Mouse (Mus musculus): ENCODE measurements around the gene Batf.

- no peak for TF ChIP-seq CTCF (IDR thresholded peaks at IDR 0.05; ENCODE audit: insufficient read depth, low read depth, low read length)
- TF ChIP-seq POLR2A (IDR thresholded peaks at IDR 0.05; ENCODE audit: insufficient read depth, low read depth, low read length), result no peak
Observed at GRCm38 (mm10) chr12:85705002-85705830, 18.7 kb downstream of the Batf start.
